Mouse (Mus musculus) liver, postnatal 0 days (tissue): Measurements from ENCODE around the gene Zfhx3.

Source experiments
- CTCF ChIP-seq: sonication (generic); IDR thresholded peaks from 2 replicates; pipeline ENCODE4 v1.5.1; 2016; ENCODE audit warnings: antibody characterized with exemption, low read depth
- EP300 ChIP-seq: IDR thresholded peaks from 2 replicates; pipeline ENCODE4 v1.6.1; 2016; ENCODE audit warnings: antibody characterized with exemption, low read depth, mild to moderate bottlenecking

GRCm38 (mm10) chr8:108705751-108706150 is 763.3 kb downstream of the Zfhx3 start:
- TF ChIP-seq CTCF (no peak), EP300 (no peak)
